Mouse (Mus musculus) urinary bladder, postnatal 4 days (tissue): ENCODE data around the gene Mphosph6.
A peak's percentile ranks its signal among the peaks of the same experiment; 100 is the strongest.

Experiments
- DNase-seq, 2 experiments: peaks; one replicate each; pipeline ENCODE4 v3.0.0; 2021 to 2022; ENCODE audit warnings: low spot score in 2 of 2

The Mphosph6 gene

DNA sequence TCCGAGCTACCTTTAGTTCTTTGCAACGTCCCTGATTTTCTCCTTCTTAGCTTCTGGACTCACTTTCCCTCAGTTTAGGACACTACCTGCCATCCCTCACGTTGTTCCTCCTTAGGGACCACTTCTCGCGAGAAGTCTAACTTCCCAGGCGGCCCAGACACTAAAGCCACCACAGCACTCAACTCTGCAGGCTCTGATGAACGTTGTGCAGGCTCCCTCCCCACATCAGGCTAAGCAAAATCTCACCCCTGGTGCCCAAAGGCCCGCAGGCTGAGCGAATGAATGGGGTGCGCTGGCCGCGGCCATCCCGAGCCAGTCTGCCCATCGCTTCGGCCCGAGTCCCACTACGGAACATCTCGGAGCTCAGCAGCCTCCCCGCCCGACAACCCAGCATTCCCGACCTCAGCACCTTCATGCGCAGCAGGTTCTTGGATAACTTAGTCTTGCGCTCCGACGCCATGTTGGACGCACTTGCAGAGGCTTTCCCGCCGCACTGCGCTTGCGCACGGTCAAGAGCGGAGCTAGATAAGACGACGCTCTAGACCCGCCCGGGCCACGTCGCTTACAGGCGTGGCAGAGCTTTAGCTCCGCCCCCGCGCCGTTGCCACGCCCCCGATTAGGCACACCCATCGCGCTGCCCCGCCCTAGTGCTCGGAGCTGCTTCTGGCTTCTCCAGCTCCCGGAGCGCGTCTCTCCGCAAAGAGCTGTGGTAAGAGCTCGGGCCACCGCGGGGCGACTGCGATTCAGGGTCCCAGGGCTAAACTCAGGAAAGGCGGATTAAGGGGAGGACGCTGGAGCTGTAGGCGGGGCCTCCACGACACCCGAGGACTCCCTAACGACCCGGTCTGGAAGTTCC lies at the start of gene Mphosph6:
TSS of gene Mphosph6 (minus strand) at position 501 of the 856 bp plus-strand sequence.
- DNase-seq: peak; percentile 93 to 98

DNA sequence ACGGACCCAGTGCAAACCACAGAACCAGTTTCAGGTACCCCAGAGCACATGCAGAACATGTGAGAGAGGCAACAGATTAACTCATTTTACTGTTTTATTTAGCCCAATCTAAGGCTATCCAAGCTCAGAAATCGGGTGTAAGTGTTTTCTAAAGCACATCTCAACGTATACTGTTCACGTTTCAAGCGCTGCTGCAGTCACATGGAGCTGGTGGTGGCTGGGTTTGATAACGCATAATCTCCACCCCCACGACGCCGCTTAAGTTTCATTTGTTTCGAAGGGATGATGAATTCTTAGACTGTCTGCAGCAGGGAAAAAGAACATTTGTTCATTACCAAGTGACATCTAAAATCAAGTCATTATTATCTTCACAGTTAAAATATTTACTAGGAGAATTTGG lies 48.7 kb upstream of the Mphosph6 start:
- no peak for DNase-seq

DNA sequence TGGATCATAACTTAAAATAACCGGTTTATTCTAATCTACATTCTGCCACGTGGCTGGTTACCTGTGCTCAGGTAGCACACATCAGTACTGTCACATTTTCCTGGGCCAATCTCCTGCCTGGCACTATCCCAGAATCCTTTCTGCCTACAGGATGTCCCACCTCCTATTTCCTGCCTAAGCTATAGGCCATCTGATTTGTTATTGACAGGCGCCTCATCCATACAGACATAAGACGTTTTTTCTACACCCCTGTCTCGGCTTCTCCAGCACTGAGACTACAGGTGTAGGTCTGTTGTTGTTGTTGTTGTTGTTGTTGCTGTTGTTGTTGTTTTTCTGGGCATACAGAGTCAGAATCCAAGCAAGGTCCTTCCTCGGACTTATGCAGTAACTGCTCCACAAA lies 46.1 kb upstream of the Mphosph6 start:
- no peak for DNase-seq

DNA sequence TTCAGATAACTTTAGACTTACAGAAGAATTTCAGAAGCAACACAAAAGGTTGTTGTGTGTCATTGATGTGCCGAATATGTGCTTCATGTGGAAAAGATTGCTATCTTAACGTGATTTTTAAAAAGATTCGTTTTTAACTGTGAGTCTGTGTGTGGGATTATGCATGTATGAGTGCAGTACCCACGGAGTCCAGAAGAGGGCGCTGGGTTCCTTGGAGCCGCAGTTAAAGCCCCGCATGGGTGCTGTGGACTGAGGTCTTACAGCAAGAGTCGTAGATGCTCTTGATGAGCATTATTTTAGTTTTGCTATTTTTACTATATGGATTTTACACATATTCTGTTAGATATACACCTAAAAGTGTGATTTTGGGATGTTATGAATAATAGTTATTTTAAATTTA lies 42.0 kb upstream of the Mphosph6 start:
- DNase-seq: no peak

DNA sequence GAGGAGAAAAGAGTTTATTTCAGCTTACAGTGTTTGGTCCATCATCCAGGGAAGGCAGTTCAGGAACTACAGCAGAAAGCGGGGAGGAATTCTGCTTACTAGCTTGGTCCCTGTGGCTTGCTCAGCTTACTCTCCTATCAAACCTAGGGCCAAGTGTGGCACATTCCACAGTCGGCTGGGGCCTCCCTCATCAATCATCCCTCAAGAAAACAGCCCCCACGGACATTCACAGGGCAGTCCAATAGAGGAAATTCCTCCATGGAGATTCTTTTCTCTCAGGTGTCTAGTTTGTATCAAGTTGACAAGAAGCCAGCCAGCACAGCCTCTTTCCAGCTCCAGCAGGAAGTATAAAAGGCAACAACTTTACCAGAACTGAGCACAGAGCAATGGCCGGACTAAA lies 11.8 kb upstream of the Mphosph6 start:
- DNase-seq: no peak

DNA sequence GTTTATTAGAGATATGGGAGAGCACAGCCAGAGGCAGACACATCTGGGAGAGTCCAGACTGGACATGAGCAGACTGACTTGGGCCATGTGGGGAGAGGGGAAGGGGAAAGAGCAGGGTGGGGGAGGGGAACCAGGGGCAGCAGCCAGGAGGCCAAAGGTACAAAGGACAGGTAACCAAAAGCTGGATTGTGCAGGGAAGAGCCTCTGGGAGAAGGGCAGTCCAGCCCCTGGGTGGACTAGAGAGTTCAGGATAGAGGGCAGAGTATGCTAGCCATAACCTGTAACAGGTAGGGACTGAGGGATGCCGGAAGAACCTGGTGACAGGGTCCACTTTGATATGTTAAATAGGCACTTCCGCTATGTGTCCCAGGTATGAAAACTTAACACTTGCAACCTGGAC lies 8.9 kb upstream of the Mphosph6 start:
- DNase-seq: no peak

DNA sequence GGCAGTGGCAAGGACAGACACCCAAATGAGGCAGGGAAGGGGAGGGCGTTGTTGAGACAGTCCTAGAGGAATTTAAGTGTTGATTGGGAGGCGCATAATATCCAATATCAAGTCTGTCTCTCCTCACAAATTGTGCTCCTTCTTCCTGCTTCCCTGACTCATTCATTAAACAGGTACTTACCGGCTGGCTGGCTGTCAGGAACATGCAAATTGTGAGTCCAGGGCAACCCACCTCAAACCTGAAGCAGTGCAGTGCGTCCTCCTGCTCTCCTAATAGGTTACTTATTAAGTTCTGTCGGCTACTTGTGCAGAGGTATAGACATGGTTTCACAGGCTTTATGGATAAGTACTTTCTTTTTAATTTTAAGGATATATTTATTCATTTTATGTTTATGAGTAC lies 3.7 kb upstream of the Mphosph6 start:
- no peak for DNase-seq

DNA sequence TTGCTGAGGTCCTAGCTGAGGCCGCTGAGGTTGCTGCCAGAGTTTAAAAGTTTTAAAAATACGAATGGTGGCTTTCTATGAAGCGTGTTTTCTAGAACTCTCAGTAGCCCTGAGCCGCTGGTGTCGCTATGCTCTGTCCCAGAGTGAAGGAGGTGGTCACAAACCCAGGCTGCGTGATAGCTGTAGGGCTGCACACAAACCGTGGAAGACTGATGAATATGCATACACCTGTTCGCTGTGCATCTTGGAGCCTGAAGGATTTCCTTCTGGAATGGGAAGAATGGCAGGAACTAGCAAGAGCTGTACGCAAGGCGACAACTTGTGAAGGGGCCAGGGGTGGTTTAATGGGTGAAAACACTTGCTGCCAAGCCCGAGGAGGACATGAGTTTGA lies 551 bp upstream of the Mphosph6 start:
- no peak for DNase-seq

DNA sequence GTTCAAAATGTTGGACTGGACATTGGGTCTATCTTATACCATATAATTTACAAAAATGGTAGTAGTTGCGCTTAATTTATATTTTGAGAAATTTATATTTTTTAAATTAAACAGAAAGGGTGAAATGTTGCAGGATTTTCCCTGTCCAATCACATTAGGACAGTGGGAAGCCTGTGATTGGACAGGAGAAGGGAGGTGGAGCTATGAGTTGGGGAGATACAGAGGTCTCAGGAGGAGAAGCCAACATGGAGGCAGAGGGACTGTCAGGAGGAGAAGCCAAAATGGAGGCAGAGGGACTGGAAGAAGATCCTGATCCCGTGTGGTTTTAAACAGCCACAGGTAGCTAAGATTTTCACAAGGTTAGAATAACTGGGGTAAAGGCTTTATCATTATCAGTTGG lies 3.7 kb downstream of the Mphosph6 start:
- no peak for DNase-seq

DNA sequence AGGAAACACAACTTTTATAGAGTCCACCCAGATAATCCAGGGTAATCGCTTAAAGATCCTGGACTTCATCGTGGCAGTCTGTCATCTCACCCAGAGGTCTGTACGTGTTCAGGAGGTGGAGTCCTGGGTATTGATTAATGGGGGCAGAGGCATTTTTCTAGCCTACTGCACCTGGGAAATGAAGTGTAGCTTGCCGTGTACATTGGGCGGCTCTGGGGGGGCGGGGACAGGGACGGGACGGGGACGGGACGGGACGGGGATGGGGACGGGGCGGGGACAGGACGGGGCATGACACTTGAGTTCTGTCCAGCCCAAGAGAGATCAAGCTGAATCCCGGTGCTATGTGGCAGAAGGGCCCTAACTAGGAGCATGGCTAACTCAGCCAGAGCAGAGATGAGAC lies 5.3 kb downstream of the Mphosph6 start:
- DNase-seq: no peak

DNA sequence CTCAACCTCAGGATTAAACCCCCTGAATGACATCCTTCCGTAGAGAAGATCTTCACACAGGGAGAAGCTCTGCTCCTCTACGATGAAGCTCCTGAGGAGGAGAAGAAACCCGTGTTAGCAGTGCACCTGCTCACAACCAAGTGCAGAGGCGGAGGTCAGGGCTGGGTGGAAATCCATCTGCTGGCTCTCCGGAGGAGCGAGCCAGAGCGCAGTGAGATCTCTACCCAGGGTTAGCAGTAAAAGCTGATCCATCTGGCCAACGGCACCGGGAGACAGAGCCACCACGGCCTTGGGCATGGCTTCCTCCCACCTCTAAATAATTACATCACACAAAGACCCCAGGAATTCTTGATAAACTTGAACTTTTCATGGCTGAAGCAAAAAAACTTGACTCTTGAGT lies 7.2 kb downstream of the Mphosph6 start:
- no peak for DNase-seq

DNA sequence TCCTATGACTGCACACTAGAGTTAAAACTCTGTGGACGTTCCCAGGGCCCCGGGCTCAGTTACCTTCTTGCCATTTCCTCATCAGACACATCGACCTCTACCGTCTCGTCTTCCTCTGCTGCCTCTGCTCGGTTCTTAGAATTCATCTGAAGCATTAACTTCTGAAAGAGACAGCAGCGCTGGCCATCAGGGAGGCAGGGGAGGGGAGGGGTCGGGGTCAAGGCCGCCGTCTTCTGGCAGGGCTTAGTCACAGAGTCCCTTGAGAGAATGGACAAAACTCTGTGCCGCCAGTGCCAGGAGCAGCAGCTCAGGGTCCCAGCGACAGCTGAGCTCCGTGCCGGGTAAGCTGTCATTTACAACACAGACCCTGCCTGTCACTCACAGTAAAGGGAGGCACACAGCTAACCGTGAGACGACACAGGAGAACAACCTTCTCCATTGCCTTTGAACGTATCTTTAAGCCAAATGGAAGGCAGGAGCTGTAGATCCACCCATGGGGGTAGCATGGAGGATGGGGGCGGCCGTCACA lies 9.1 kb downstream of the Mphosph6 start:
- no peak for DNase-seq

DNA sequence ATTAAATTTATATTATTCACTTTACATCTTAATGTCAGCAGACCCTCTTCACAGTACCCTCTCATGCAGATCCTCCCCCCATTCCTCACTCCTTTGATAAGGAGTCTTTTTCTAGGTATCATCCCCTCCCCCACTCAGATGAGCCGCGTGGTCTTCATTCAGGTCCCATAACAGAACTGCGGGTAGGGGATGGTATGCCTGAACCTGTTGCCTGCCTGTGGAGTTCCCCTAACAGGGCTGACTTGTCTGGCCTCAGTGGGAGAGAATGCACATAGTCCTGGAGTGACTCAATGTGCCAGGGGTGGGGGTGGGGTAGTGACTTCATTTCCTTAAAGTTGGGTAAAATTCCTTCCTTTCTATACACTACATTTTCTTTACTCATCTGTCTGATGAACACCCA lies 15.3 kb downstream of the Mphosph6 start:
- no peak for DNase-seq

DNA sequence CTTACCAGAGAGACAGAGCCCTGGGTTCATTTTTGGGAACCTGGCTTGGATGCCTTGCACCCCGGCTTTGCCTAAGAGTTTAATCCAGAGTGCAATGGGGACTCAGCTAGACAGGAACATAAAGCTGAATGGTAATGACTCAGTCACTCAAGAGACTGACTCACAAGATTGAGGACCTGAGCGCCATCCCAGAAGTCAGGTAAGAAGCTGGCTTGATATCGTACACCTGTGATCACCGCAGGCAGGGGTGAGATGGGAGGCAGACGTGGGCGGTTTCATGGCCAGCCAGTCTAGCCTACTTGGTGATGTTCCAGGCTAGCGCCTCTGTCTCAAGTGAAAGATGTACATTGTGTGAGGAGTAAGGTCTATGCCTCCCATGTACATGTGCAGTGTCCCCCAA lies 18.7 kb downstream of the Mphosph6 start:
- no peak for DNase-seq

DNA sequence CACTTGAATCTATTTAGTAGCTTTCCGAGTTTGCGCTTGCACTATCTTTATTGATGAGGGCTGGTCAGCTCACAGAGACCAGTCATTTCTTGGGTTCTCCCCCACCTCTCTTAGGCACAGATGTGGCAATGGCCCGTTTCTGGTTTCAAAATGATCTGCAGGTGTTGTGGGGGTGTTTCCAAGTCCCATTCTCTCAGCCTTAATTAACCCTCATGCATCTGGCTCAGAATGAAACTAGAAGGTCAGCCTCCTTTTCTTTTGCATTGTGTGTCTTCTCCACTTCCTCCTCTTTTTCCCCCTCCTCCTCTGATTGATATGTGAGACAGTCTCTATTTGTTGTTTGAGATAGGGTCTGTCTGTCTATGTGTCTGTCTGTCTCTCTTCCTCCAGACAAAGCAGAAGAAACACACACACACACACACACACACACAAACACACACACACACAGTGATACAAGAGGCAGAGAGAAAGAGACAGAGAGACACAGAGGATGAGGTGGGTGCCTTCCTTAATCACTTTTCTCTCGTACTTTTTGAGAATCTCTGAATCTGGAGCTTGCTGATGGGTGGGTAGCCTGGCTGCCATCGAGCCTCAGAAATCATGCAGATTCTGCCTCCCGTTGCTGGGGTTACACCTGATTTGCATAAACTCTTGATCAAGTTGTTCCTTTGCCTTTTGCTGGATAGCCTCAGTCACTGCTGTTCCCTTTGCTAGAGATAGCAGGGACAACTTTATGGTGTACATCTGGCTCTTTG lies 20.2 kb downstream of the Mphosph6 start:
- no peak for DNase-seq

DNA sequence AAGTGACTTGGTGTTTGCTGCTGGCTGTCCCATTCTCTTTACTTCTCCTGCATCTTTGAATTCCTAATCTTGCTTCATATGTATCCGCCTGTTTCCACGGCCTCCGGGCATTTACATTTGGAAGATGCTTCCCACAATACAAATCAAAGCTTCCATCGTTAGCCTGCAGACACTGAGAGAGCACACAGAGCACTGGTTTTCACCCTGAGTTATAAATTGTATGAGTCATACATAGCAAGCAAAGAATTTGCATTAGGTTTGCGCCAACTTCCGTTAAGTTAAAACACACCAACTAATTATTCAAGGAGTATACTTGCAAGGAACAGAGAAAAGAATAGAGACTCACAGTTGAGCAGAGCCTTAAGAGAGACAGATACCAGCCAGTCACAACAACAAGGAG lies 22.4 kb downstream of the Mphosph6 start:
- no peak for DNase-seq

DNA sequence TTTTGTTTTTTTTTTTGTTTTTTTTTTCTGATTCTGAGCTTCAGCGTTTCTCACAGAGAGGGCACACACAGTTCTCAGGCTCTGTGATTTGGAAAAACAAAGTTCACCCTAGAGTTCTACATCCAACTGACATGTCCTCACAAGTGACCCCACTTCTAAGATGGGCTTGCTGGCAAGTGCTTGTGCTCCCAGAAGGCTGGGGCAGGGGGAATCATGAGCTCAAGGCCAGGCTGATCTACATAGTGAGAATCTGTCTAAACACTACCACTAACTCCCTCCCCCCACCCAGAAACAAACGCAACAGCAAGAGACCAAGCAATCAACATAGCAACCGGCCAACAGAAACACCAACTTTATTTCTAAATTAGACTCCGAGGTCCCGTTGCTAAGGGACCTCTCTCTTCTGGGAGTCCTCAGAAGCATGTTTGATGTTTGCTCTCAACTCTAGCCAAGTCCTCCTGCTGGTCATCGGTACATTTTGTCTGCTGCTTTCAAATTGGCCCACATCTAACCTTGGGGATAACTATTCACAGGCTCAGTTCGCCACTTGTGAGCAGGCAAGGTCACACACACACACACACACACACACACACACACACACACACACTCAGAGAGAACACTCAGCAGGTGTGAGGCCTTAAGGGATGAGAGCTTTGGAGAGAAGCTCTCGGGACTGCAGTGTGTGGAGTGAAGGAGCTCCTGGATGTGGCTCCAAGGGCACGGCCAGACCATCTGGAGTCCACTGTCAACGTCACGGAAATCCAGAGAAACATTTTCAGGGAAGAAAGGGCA lies 23.0 kb downstream of the Mphosph6 start:
- DNase-seq: no peak

DNA sequence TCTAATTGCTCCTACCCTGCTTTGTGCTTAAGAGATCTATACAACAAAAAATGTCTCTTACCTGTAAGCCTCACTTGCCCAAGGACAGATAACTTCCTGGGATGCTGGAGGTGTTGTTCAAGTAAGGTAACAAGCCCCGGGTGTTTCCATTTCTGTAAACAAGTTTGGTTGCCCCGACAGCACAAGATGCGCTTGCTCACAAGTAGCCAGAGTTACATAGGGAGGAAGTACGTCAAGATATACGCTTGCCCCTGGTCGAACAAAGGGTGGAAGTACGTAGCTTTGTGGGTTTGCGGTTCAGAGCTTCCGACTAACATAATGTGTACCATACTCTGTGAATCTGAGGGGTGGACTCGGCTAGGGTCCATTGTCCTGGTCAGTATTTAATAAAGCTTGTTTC lies 25.7 kb downstream of the Mphosph6 start:
- DNase-seq: no peak

DNA sequence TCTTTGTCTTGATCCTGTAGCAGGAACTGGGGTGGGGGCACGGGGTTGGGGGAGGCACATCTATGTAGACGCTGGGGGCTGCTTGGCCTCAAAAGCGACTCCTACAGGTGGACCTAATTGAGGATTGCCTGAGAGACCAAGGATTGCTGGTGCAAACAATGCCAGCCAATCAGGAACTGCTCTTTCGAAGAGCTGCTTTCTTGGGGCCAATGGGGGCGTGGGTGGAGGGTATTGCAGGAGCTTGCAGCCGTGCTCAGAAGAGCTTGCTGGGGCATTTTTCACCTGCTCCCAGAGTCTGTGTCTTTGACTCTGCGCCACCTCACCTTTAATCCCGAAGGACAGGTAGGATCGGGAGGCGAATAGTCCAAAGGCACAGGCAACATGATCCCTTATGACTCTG lies 26.1 kb downstream of the Mphosph6 start:
- no peak for DNase-seq

DNA sequence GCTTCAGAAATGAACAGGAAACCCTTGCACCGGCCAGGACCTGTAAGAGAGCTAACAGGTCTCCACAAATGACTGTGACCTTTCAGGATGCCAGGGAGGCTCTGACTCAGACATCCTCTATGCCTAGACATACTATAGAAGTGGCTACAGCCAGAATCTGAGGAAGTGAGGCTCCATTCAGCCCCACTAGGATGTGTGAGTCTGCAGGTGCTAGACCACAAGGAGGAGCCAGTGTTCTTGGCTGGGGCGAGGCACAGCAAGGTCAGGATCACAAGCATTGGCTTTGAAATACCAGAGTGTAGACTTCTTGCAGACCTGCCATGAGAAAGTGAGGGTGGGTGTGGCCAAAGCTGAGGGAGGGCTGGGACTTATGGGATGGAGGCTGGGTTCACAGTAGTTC lies 29.1 kb downstream of the Mphosph6 start:
- peak in 1 of 2 experiments; percentile 29 for DNase-seq

DNA sequence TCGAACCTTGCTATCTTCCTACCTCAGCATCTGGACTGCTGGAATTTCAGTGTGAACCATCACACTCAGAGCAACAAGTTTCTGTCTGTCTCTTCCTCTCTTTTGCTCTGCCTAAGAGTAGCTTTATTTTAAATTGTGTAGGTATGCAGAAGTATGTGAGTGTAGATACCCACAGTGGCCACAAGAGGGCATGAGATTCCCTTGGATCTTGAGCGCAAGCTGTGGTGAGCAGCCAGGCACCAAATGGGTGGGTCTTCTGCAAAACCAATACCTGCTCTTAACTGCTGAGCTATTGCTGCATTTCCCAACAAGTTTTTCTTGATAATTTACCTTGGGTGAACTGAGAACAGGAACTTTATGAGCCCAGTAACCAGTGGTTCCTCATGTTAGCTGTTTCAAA lies 29.6 kb downstream of the Mphosph6 start:
- DNase-seq: no peak
